Mouse (Mus musculus): ENCODE measurements at regions not wholly inside any gene's neighbourhood (a gene's known extent, or its start where the extent isn't known, plus 50 kb on each side); places are given as distances from the start of the nearest gene placed in this dataset.
"Not testable (repeated sequence)": the region's sequence is repeated elsewhere in the genome, so short reads cannot be mapped to it uniquely, and the experiment has no call there.

- no peak for DNase-seq
Observed at GRCm38 (mm10) chr19:32973130-32973529, 215.8 kb downstream of the Pten start.

GRCm38 (mm10) chr19:32974778-32975240, 217.5 kb downstream of the Pten start:
- peak; percentile 76 to 77 for DNase-seq

DNA sequence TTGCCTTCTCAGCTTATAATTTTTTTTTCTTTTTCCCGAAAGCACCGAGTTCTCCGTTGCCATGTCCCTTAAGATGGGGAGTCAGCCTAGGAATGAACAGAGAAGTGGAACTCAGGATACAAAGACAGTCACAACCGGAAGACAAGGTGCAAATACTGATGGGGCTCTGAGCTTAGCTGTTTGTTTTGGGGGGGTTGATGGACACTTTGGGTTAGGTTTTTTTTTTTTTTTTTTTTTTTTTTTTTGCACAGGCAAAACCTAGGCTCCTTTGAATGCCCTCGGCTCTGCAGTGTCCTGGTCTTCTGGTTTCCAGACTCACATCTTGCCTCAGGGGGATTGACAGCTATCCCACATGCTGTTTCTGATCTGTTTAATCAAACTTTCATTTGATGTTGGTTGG, 218.0 kb downstream of the Pten start:
- DNase-seq = no peak

DNA sequence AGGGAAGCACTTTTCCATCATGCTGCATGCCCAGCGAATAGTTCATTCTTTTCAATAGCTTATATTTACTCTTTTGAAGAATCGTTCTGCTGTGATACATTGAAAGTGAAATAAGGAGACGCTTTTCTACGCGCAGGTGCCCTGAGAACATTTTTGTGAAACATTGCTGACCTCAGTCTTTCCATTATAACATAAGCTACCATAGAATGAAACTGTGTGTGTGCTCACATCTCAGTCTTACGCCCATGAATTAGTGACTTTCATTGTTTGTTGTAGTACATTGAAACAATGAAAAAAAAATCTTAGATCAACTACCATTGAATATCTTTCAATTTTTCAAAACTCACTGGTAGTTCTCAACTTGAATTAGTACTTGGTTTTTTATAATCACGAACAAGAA, 219.2 kb downstream of the Pten start:
- no peak for DNase-seq

GRCm38 (mm10) chr19:32978037-32978745, 220.9 kb downstream of the Pten start:
- no peak for DNase-seq

- peak in 1 of 2 experiments; percentile 2 for DNase-seq
Observed at GRCm38 (mm10) chr19:32980142-32980541, 222.8 kb downstream of the Pten start.

DNA sequence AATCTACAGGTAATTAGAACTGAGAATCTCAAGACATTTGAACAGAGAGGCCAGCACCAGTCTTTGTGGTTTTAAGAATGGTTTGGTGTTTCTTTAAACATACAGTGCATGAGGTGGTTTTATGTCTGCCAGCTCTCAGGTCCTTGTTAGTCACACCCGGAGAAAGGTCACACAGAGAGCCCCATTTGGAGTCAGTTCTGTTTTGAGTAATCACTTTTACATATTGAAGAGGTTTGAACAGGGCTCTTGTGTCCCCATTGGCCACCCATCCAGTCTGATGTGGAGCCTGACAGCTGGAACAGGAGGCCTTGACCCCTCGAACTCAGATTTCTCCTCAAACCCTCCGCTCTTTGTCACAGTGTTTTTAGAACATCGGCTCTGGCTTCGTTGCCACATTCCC, 231.4 kb downstream of the Pten start:
- no peak for DNase-seq

- DNase-seq = peak in 1 of 2 experiments; percentile 27
Observed at GRCm38 (mm10) chr19:32989346-32989745, 232.0 kb downstream of the Pten start.

GRCm38 (mm10) chr19:32990576-32990975, 233.3 kb downstream of the Pten start:
- peak in 1 of 2 experiments; percentile 37 for DNase-seq

GRCm38 (mm10) chr19:32998576-32999170, 241.4 kb downstream of the Pten start:
- no peak for DNase-seq

DNA sequence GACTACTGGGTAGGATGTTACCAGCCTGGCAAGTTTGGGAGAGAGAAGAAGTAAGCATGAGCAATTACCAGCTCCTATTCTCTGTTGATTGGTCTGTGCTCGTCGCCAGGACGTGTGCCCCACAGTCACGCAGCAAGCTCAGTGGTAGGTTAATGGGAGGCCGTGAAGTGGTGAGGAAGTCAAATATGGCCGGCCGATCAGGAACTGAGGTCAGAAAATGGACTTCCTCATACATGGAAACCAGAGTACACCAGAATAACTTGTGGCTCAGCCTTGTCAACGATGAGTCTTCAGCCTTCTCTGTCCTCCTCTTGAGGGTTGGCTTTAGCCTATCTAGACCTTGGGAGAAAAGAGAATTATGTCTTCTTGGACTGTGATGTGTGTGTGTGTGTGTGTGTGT, 250.3 kb downstream of the Pten start:
- DNase-seq = no peak

DNA sequence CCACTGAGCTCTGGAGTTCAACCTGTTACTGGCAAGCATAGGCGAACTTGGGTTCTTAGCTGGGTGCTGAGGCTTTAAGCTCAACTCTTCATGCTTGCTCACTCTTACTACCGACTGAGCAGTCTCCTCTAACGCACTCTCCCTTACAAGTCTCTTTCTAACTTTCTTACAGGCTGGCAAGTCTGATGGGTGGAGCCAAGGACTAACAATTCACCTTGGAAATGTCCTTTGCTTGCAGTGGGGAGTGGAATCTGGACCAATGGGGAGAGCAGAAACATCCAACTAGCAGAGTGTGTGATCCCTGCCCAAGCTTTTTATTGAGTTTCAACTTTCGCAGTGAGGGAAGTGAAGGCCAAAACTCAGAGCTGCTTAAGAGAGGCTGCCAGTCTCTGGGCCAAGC, 250.8 kb downstream of the Pten start:
- no peak for DNase-seq

DNA sequence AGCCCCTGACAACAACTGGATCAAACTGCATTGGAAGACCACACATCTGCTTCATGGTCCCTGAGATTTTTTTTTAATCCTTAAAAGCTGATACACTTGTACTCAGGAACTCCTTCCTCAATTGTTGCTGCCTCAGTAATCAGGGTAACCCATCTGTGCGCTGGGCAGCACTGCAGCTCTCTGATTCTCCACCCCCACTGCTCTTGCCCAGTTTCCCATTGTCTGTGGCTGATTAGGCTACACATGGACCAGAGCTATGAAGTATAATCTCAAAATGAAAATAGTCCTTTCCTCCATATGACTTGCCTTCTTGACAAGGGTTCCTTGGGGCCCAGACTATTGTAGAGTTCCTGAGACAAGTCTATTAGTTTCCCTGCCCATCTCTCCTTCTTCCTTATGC, 251.5 kb downstream of the Pten start:
- DNase-seq = no peak

GRCm38 (mm10) chr19:33010886-33011446, 253.7 kb downstream of the Pten start:
- DNase-seq = no peak

GRCm38 (mm10) chr19:33014879-33015278, 257.6 kb downstream of the Pten start:
- DNase-seq = not testable (repeated sequence)

DNA sequence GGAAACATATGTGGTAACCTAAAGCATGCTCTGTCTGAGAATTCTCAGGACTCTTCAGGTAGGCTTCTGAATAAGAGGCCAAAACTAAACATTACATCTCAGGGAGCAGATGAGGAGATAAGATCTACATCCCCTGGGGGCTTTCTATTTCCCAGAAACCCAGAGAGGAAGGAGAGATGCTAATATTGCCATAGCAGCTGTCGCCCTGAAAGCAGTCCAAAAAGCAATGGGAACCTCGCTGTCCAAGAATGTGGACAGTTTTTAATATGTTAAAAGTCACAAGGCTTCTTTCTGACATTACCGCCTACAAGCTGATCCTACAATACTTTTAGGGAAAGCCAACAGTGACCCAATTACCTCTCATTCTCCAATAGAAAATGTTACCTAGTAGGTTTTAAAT, 263.9 kb downstream of the Pten start:
- DNase-seq = peak; percentile 17 to 18

GRCm38 (mm10) chr19:33022839-33023428, 265.6 kb downstream of the Pten start:
- no peak for DNase-seq

- DNase-seq = no peak
Observed at GRCm38 (mm10) chr19:33029688-33030444, 272.6 kb downstream of the Pten start.

DNA sequence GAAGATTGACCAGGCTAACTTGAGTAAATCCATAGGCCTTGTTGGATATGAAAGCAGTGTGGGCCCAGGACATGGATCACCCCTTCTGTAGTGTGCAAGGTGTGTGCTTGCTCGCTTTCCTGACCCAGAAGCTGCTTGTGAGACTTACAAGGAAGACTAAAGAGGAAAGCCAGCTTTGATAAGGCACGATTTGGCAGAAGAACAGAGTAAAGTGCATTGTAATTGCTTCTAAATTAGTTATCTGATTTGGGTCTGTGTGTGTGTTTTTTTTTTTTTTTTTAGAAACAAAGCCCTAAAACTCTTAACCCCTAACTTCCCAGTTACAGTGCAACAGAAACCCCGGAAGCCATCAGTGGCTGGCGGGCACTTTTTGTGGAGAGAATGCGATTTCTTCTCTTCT, 283.2 kb downstream of the Pten start:
- no peak for DNase-seq

DNA sequence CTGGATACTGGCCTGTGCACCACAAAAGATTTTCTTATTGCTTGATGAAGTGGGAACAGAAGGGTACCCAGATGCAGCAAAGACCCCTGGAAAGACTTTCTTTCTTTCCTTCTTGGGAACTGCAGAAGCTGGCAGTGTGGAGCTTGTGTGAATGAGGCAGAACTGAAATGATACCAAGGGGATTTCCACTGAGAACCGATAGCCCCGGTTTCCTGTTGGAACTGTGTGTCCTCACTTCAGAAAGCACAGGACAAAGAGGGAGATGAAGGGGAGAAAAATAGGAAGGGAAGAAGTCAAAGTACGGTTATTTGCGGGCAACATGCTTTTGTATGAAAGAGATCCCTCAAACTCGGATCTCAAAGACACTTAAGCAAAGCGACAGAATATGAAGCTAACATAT, 283.7 kb downstream of the Pten start:
- peak in 1 of 2 experiments; percentile 9 for DNase-seq

- DNase-seq = no peak
Observed at GRCm38 (mm10) chr19:33042760-33043159, 285.5 kb downstream of the Pten start.

- DNase-seq = no peak
Observed at GRCm38 (mm10) chr19:33043696-33044095, 286.4 kb downstream of the Pten start.
